Mouse (Mus musculus): ENCODE data around the gene Styx.

Gene Styx

DNA sequence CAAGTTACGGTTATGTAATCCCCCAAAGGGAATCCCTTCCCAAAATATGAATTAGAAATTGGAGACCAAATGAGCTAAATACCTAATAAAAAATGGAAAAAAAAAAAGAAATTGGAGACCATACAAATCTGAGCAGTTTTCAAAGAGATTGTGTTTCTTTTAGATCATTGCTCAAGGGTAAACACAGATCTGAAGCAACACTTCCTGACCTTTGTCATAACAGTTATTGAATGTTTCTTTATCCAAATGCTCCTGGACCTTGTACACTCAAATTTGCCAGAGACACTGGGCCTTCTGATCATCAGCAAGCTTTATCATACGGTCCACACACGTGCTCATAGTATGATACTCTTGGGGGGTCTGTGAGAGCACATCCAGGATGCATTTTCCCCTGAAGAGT, 67.7 kb downstream of the Styx start:
- TF ChIP-seq POU5F1 (IDR thresholded peaks at IDR 0.05; ENCODE audit: borderline replicate concordance, low read length) (no peak), NANOG (IDR thresholded peaks at IDR 0.05; ENCODE audit: borderline replicate concordance, low read length) (no peak), CTCF (conservative IDR thresholded peaks at IDR 0.05; ENCODE audit: low read length) (no peak)
- Histone ChIP-seq H3K4me3 (replicated peaks; ENCODE audit: low read length) (no peak overlapping the region), H3K36me3 (ENCODE audit: insufficient read depth, low read length) (no peaks in the 10 kb centered on the region), H3K9me3 (ENCODE audit: low read length) (no peaks in the 10 kb centered on the region), H3K27me3 (ENCODE audit: insufficient read depth, low read length) (no peaks in the 10 kb centered on the region), H3K4me1 (replicated peaks; ENCODE audit: low read depth, low read length) (no peaks in the 10 kb centered on the region)

DNA sequence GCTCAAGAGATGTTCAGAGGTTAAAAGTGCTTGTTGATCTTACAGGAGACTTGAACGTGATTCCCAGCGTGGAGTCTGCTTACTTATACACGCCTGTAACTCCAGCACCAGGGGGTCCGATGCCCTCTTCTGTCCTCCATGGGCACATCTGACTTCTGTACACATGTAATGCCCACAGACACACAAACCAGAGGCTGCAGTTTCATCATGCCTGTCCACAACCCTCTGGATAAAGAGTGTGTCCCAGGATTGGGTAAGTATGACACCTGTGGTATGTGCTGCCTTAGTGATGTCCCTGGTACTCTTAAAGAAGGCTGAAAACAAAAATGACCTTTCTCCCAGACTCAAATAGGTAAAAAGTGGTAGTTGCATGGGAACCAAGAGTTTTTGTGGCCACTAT, 68.4 kb downstream of the Styx start:
- no peak for TF ChIP-seq NANOG (IDR thresholded peaks at IDR 0.05; ENCODE audit: borderline replicate concordance, low read length)
- TF ChIP-seq CTCF (conservative IDR thresholded peaks at IDR 0.05; ENCODE audit: low read length), result no peak
- H3K4me1 ChIP-seq (replicated peaks; ENCODE audit: low read depth, low read length), result no peaks in the 10 kb centered on the region
- no peaks in the 10 kb centered on the region for H3K36me3 ChIP-seq (ENCODE audit: insufficient read depth, low read length)

DNA sequence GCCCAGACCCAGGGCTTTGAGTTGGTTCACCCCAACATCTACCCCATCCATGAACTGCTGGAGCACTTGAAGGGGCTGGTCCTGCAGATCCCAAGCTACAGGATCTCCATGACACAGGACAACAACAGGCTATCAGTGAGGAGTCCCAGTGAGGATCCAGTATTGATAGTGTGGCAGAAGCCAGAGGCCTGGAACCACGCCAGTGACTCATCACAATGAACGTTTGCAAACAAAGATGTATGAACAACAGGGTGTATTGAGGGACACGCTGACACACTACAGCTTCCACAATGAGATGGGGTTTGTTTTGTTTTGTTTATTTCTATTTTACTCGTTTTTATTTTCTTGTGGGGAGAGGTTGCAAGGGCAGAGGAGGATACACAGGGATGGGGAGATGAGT, 71.5 kb downstream of the Styx start:
- TF ChIP-seq CTCF (conservative IDR thresholded peaks at IDR 0.05; ENCODE audit: low read length) (no peak), NANOG (IDR thresholded peaks at IDR 0.05; ENCODE audit: borderline replicate concordance, low read length) (no peak), POU5F1 (IDR thresholded peaks at IDR 0.05; ENCODE audit: borderline replicate concordance, low read length) (no peak)
- peaks cover 11% of the 10 kb centered on the region for H3K9me3 ChIP-seq (ENCODE audit: low read length)
- H3K36me3 ChIP-seq (ENCODE audit: insufficient read depth, low read length), result no peaks in the 10 kb centered on the region
- H3K4me1 ChIP-seq (replicated peaks; ENCODE audit: low read depth, low read length), result no peaks in the 10 kb centered on the region
- H3K4me3 ChIP-seq (replicated peaks; ENCODE audit: low read length), result no peak overlapping the region
- no peaks in the 10 kb centered on the region for H3K27me3 ChIP-seq (ENCODE audit: insufficient read depth, low read length)

More for the DNA sequence above, 68.4 kb downstream of the Styx start:
- Histone ChIP-seq H3K4me3 (replicated peaks; ENCODE audit: low read length) (no peak overlapping the region), H3K9me3 (ENCODE audit: low read length) (no peaks in the 10 kb centered on the region), H3K27me3 (ENCODE audit: insufficient read depth, low read length) (no peaks in the 10 kb centered on the region)

DNA sequence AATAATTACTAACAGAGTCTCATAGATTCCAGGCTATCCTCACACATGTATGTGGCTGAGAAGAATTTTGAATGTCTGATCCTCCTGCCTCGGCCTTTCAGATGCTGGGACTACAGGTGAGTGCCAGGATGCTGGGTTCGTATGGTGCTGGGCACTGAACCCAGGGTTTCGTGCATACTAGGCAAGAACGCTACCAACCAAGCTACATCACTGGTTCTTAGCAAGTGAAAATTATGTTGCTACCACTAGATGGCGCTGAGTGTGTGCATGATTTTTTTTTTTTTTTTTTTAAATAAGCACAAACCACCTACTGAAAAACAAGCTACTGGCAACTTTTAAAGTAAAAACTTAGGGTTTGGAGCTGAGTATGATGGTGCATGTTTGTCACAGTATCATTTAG, 72.3 kb downstream of the Styx start:
- H3K4me1 ChIP-seq (replicated peaks; ENCODE audit: low read depth, low read length), result no peaks in the 10 kb centered on the region
- H3K9me3 ChIP-seq (ENCODE audit: low read length), result peaks cover 14% of the 10 kb centered on the region
- H3K4me3 ChIP-seq (replicated peaks; ENCODE audit: low read length), result no peak overlapping the region
- H3K36me3 ChIP-seq (ENCODE audit: insufficient read depth, low read length), result no peaks in the 10 kb centered on the region
- no peak for TF ChIP-seq POU5F1 (IDR thresholded peaks at IDR 0.05; ENCODE audit: borderline replicate concordance, low read length)
- peak; percentile 61 for TF ChIP-seq CTCF (conservative IDR thresholded peaks at IDR 0.05; ENCODE audit: low read length)
- no peak for TF ChIP-seq NANOG (IDR thresholded peaks at IDR 0.05; ENCODE audit: borderline replicate concordance, low read length)
- H3K27me3 ChIP-seq (ENCODE audit: insufficient read depth, low read length), result no peaks in the 10 kb centered on the region

DNA sequence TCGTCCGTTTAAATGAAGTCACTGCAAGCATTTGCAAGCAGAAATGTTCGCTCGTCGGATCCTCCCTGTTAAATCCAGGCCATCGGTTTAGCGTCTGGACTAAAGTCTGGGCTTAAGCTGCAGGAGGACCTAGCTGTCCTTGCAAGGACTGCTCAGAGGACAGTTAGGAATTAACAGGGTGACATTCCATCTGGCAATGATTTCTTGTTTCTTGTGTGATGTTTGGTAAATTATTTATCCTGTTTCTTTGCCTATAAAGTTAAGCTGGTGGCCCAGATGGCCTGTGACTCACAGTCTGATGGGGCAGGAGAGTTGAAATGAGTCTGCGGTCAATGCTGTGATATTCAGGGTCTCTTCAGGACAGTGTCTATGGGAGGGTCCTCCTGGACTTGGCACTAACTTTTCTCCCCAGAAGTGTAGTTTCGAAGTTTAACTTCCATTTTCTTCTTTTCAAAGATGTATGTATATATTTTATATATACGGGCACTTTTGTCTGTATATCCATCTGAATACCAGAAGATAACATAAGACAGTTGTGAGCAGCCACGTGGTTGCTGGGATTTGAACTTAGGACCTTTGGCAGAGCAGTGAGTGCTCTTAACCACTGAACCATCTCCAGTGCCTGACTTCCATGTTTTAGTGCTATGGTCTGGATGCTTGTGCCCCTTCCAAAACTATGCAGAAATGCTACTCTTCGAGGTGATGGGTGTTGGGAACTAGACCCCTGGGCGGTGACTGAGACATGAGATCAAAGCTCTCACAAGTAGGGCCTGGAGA, 79.4 kb downstream of the Styx start:
- Histone ChIP-seq H3K4me3 (replicated peaks; ENCODE audit: low read length) (no peak overlapping the region), H3K9me3 (ENCODE audit: low read length) (peaks cover 25% of the 10 kb centered on the region), H3K36me3 (ENCODE audit: insufficient read depth, low read length) (no peaks in the 10 kb centered on the region), H3K27me3 (ENCODE audit: insufficient read depth, low read length) (no peaks in the 10 kb centered on the region), H3K4me1 (replicated peaks; ENCODE audit: low read depth, low read length) (peaks cover 19% of the 10 kb centered on the region)
- TF ChIP-seq CTCF (conservative IDR thresholded peaks at IDR 0.05; ENCODE audit: low read length), result no peak
- TF ChIP-seq POU5F1 (IDR thresholded peaks at IDR 0.05; ENCODE audit: borderline replicate concordance, low read length), result no peak
- no peak for TF ChIP-seq NANOG (IDR thresholded peaks at IDR 0.05; ENCODE audit: borderline replicate concordance, low read length)

DNA sequence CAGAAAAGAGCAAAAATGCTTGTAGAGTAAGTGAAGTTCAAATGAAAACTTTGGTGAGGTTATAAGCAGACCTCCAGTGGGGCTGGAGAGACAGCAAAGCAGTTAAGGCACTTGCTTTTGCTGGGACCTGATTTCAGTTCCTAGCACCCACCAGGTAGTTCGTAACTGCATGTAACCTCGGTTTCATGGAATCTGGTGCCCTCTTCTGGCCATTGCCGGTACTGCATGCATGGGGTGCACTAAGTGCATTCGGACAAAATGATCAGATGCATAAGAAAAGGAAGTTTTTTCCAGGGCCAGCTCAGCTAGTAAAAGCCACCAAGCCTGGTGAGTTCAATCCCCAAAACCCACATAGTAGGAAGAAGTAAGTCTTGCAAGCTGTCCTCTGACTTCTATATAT, 81.1 kb downstream of the Styx start:
- TF ChIP-seq POU5F1 (IDR thresholded peaks at IDR 0.05; ENCODE audit: borderline replicate concordance, low read length) (no peak), CTCF (conservative IDR thresholded peaks at IDR 0.05; ENCODE audit: low read length) (peak; percentile 99), NANOG (IDR thresholded peaks at IDR 0.05; ENCODE audit: borderline replicate concordance, low read length) (no peak)
- Histone ChIP-seq H3K4me3 (replicated peaks; ENCODE audit: low read length) (no peak overlapping the region), H3K27me3 (ENCODE audit: insufficient read depth, low read length) (no peaks in the 10 kb centered on the region), H3K4me1 (replicated peaks; ENCODE audit: low read depth, low read length) (peaks cover 26% of the 10 kb centered on the region), H3K36me3 (ENCODE audit: insufficient read depth, low read length) (no peaks in the 10 kb centered on the region), H3K9me3 (ENCODE audit: low read length) (peaks cover 17% of the 10 kb centered on the region)

DNA sequence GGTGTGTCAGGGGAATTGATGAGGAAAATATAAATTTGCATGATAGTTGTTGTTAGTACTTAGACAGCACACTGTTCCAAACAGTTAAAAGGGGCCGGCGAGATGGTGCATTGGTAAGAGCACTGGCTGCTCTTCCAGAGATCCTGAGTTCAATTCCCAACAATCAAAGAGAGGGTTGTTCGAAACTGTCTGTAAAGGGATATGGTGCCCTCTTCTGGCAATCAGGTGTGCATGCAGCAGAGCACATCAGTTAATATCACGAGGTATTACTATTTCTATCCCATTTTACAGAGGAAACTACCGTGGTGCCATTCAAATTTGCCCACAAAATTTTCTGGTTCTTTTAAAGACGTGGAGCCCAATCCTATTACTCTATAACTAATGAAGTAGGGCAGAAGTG, 83.3 kb downstream of the Styx start:
- Histone ChIP-seq H3K4me3 (replicated peaks; ENCODE audit: low read length) (no peak overlapping the region), H3K27me3 (ENCODE audit: insufficient read depth, low read length) (no peaks in the 10 kb centered on the region), H3K9me3 (ENCODE audit: low read length) (peaks cover 11% of the 10 kb centered on the region), H3K4me1 (replicated peaks; ENCODE audit: low read depth, low read length) (peaks cover 48% of the 10 kb centered on the region), H3K36me3 (ENCODE audit: insufficient read depth, low read length) (no peaks in the 10 kb centered on the region)
- TF ChIP-seq NANOG (IDR thresholded peaks at IDR 0.05; ENCODE audit: borderline replicate concordance, low read length) (no peak), CTCF (conservative IDR thresholded peaks at IDR 0.05; ENCODE audit: low read length) (peak; percentile 83)

DNA sequence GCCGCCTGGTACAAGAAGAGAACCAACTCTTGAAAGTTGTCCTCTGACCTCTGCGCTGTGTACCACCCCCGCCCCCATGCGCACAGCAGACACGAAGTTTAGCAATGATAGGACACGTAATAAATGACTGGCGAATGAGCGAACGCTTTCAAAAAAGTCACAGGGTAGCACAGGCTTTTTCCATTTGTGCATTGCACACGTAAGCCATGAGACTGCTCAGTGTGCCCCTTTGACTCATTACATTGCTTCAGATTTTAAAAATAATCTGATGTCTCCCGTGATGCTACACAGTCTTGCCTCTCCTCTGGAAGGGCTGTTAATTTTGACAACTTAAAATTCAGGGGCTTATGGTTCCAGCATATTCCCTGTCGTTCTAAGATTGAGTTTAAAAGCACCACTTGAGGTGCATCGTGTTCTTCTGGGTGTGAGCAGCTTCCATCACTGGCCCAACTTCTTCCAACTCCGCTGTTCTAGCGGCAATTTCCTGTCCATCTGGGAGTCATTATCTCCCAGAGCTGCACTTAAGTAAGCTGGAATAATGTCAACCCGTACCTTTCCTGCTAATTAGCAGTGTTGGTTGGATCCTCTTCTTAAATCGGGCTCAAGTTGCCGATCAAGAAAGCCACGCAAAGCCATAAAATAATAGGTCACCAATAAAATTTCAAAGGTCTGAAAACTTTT, 87.5 kb downstream of the Styx start:
- Histone ChIP-seq H3K9me3 (ENCODE audit: low read length) (no peaks in the 10 kb centered on the region), H3K36me3 (ENCODE audit: insufficient read depth, low read length) (no peaks in the 10 kb centered on the region), H3K4me3 (replicated peaks; ENCODE audit: low read length) (no peak overlapping the region; the same call in 1 of the 2 replicates), H3K4me1 (replicated peaks; ENCODE audit: low read depth, low read length) (peaks cover 81% of the 10 kb centered on the region), H3K27me3 (ENCODE audit: insufficient read depth, low read length) (no peaks in the 10 kb centered on the region)
- TF ChIP-seq CTCF (conservative IDR thresholded peaks at IDR 0.05; ENCODE audit: low read length) (no peak), POU5F1 (IDR thresholded peaks at IDR 0.05; ENCODE audit: borderline replicate concordance, low read length) (no peak), NANOG (IDR thresholded peaks at IDR 0.05; ENCODE audit: borderline replicate concordance, low read length) (no peak; the same call in 1 of the 2 replicates)

Measured in E14TG2a.4 (cell line).